Mouse (Mus musculus) E14TG2a.4 (cell line): ENCODE measurements around the gene Cobll1.

Experiments
- CTCF ChIP-seq: conservative IDR thresholded peaks from 2 replicates; pipeline ENCODE4 v1.5.1; 2014; ENCODE audit warnings: low read length
- NANOG ChIP-seq: IDR thresholded peaks from 2 replicates; pipeline ENCODE4 v1.6.1; 2014; ENCODE audit warnings: borderline replicate concordance, low read length, mixed read lengths
- POU5F1 ChIP-seq: IDR thresholded peaks from 2 replicates; pipeline ENCODE4 v1.6.1; 2014; ENCODE audit warnings: low read length, borderline replicate concordance

- no peak for TF ChIP-seq CTCF
- TF ChIP-seq POU5F1: no peak
- no peak for TF ChIP-seq NANOG
Observed at GRCm38 (mm10) chr2:65100001-65100400, 139.2 kb downstream of the Cobll1 start.
